Mouse (Mus musculus) cortical plate, adult 2 months (tissue): ENCODE measurements around the gene Igf2bp2. TPM values are rescaled to one million over a fixed set of nuclear protein-coding genes. Genes with fewer than 3 reads are reported as not detected.

Experiments used
- H3K27ac ChIP-seq: fragments of 200-500 bp; 2 replicates; pipeline ENCODE4 v1.5.1; 2012; ENCODE audit warnings: low read length, control low read depth, inconsistent platforms; ENCODE audit not compliant: insufficient read depth
- H3K4me1 ChIP-seq: fragments of 200-500 bp; 2 replicates; pipeline ENCODE4 v1.6.1; 2011; ENCODE audit warnings: low read length; ENCODE audit not compliant: control insufficient read depth, insufficient read depth
- H3K4me3 ChIP-seq: fragments of 200-500 bp; 2 replicates; pipeline ENCODE4 v1.5.1; 2011; ENCODE audit warnings: mild to moderate bottlenecking, low read length, control low read depth; ENCODE audit not compliant: insufficient read depth
- CTCF ChIP-seq: fragments of 200-500 bp; IDR thresholded peaks from 2 replicates; pipeline ENCODE4 v1.5.1; 2011; ENCODE audit warnings: mild to moderate bottlenecking, control low read depth, low read length; ENCODE audit not compliant: insufficient read depth; ENCODE audit errors: extremely low read depth
- POLR2A ChIP-seq: fragments of 200-500 bp; IDR thresholded peaks from 2 replicates; pipeline ENCODE4 v1.6.1; 2011; ENCODE audit warnings: mild to moderate bottlenecking, low read length, control low read depth; ENCODE audit not compliant: insufficient read depth; ENCODE audit errors: extremely low read depth
- polyA plus RNA-seq: library from polyadenylated mRNA; depleted of rRNA; stranded (reverse); fragments of >200 nt; gene quantifications from 2 replicates; pipeline ENCODE4 v1.2.3, GENCODE M21; 2012

The Igf2bp2 gene
- polyA plus RNA-seq, 1 experiment: 0.79 TPM

- Histone ChIP-seq H3K27ac (no peak overlapping the region), H3K4me1 (peaks cover 2% of the 10 kb centered on the region; the same call in 1 of the 2 replicates), H3K4me3 (no peak overlapping the region)
- TF ChIP-seq CTCF (no peak), POLR2A (no peak)
Measured at GRCm38 (mm10) chr16:22116748-22117147, 46.4 kb downstream of the Igf2bp2 start.

GRCm38 (mm10) chr16:22116058-22116457, 47.0 kb downstream of the Igf2bp2 start:
- Histone ChIP-seq H3K4me1 (peaks cover 2% of the 10 kb centered on the region; the same call in 1 of the 2 replicates), H3K27ac (no peak overlapping the region), H3K4me3 (no peak overlapping the region)
- no peak for TF ChIP-seq POLR2A

DNA sequence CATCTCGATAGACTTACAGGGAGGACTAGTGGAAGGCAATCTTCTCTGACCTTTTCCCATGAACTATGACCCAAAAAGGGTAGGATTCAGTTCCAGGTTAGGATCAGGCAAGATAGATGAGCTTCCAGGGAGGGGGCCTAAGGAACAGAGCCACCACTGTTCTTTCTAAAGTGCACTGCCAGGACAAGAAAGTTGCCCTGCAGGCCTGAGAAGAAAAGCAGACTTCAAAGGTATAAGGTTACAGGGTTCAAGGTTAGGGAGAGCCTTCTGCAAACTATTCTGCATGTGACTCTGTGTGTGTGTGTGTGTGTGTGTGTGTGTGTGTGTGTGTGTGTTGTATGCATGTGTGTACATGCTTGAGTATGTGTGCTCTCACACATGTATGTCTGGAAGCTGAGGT, 53.1 kb downstream of the Igf2bp2 start:
- TF ChIP-seq POLR2A: no peak
- no peak for TF ChIP-seq CTCF
- Histone ChIP-seq H3K4me1 (no peaks in the 10 kb centered on the region), H3K4me3 (no peak overlapping the region), H3K27ac (no peak overlapping the region)

GRCm38 (mm10) chr16:22109159-22109558, 53.9 kb downstream of the Igf2bp2 start:
- Histone ChIP-seq H3K4me3 (no peak overlapping the region), H3K27ac (no peak overlapping the region), H3K4me1 (no peaks in the 10 kb centered on the region)
- TF ChIP-seq CTCF (no peak), POLR2A (no peak)

GRCm38 (mm10) chr16:22107897-22108516, 55.1 kb downstream of the Igf2bp2 start:
- Histone ChIP-seq H3K27ac (no peak overlapping the region), H3K4me3 (no peak overlapping the region), H3K4me1 (no peaks in the 10 kb centered on the region)
- no peak for TF ChIP-seq POLR2A
- no peak for TF ChIP-seq CTCF

- Histone ChIP-seq H3K4me3 (no peak overlapping the region), H3K4me1 (no peaks in the 10 kb centered on the region), H3K27ac (no peak overlapping the region)
- TF ChIP-seq CTCF: no peak
- TF ChIP-seq POLR2A: no peak
Measured at GRCm38 (mm10) chr16:22106012-22106584, 57.0 kb downstream of the Igf2bp2 start.

DNA sequence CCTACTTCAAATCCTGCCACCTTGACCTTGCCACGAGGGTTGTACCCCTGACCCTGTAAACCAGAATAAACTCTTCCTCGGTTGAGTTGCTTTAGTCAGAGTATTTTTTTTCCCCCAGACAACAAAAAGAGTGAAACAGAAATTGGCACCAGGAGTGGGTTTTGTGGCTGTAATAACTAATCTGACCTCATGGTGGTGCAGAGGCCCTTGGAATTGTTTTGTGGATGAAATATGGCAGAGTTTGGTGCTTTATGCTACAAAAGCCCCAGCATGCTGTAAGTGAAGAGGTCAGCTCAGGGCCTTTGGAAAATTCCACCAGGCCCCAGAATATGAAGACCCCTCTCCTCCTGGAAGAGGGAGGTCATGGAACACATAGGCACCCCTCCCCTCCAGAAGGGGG, 63.0 kb downstream of the Igf2bp2 start:
- Histone ChIP-seq H3K4me3 (no peak overlapping the region), H3K4me1 (no peaks in the 10 kb centered on the region), H3K27ac (no peak overlapping the region)
- no peak for TF ChIP-seq POLR2A
- TF ChIP-seq CTCF: no peak

GRCm38 (mm10) chr16:22097659-22098058, 65.4 kb downstream of the Igf2bp2 start:
- Histone ChIP-seq H3K27ac (no peak overlapping the region), H3K4me3 (no peak overlapping the region), H3K4me1 (no peaks in the 10 kb centered on the region)
- TF ChIP-seq POLR2A (no peak), CTCF (no peak)

- no peak overlapping the region for H3K4me3 ChIP-seq
- no peak overlapping the region for H3K27ac ChIP-seq
Measured at GRCm38 (mm10) chr16:22095751-22096150, 67.3 kb downstream of the Igf2bp2 start.

GRCm38 (mm10) chr16:22091255-22091783, 71.8 kb downstream of the Igf2bp2 start:
- Histone ChIP-seq H3K27ac (no peak overlapping the region), H3K4me3 (no peak overlapping the region), H3K4me1 (no peaks in the 10 kb centered on the region)
- TF ChIP-seq CTCF (no peak), POLR2A (no peak)

More at GRCm38 (mm10) chr16:22095751-22096150, 67.3 kb downstream of the Igf2bp2 start:
- TF ChIP-seq POLR2A: no peak
- no peak for TF ChIP-seq CTCF
- no peaks in the 10 kb centered on the region for H3K4me1 ChIP-seq
